Mouse (Mus musculus) midbrain, embryonic 13.5 days (tissue): ENCODE data around the gene Epha10. TPM values are rescaled to one million over a fixed set of nuclear protein-coding genes. Genes with fewer than 3 reads are reported as not detected.
A peak's percentile ranks its signal among the peaks of the same experiment; 100 is the strongest.

ENCODE experiments used
- ATAC-seq: fragments of 200-750 bp; cut with Nextera tagmentation; 2 replicates; pipeline ENCODE4 v1.8.0; 2017; ENCODE audit warnings: mild to moderate bottlenecking, moderate TSS enrichment, moderate library complexity
- H3K27ac ChIP-seq: fragments of 300-500 bp; sonication (generic); 2 replicates; pipeline ENCODE4 v1.5.1; 2015; ENCODE audit warnings: inconsistent platforms, mild to moderate bottlenecking, moderate library complexity
- H3K27me3 ChIP-seq: fragments of 300-500 bp; sonication (generic); 2 replicates; pipeline ENCODE4 v1.6.1; 2015; ENCODE audit warnings: mild to moderate bottlenecking, inconsistent platforms
- H3K36me3 ChIP-seq: fragments of 300-500 bp; sonication (generic); 2 replicates; pipeline ENCODE4 v1.6.1; 2015; ENCODE audit warnings: mild to moderate bottlenecking, inconsistent platforms
- H3K4me1 ChIP-seq: fragments of 300-500 bp; sonication (generic); replicated peaks from 2 replicates; pipeline ENCODE4 v1.6.1; 2015; ENCODE audit warnings: inconsistent platforms
- H3K4me2 ChIP-seq: fragments of 300-500 bp; sonication (generic); replicated peaks from 2 replicates; pipeline ENCODE4 v1.6.1; 2015; ENCODE audit warnings: moderate library complexity, mild to moderate bottlenecking, inconsistent platforms
- H3K4me3 ChIP-seq: fragments of 300-500 bp; sonication (generic); replicated peaks from 2 replicates; pipeline ENCODE4 v1.5.1; 2015; ENCODE audit warnings: mild to moderate bottlenecking, inconsistent platforms
- H3K9ac ChIP-seq: fragments of 300-500 bp; sonication (generic); replicated peaks from 2 replicates; pipeline ENCODE4 v1.6.1; 2015; ENCODE audit warnings: mild to moderate bottlenecking, inconsistent platforms
- H3K9me3 ChIP-seq: fragments of 300-500 bp; sonication (generic); 2 replicates; pipeline ENCODE4 v1.6.1; 2016; ENCODE audit warnings: mild to moderate bottlenecking, inconsistent platforms
- WGBS: fragments of 180-500 bp; shearing (Covaris S2); methylation state at CpG from one replicate; pipeline ENCODE4 v1.1.7; 2015; 5-methylcytosine and 5-hydroxymethylcytosine counted together
- polyA plus RNA-seq: library from polyadenylated mRNA; unstranded; fragments of >200 nt; fragmentation: Nextera tagmentation; extraction: Ambion mirVana; gene quantifications from 2 replicates; pipeline ENCODE4 v1.2.1, GENCODE M21; 2015

Gene Epha10
- polyA plus RNA-seq, result 10.0 and 13.4 TPM in 2 replicates

DNA sequence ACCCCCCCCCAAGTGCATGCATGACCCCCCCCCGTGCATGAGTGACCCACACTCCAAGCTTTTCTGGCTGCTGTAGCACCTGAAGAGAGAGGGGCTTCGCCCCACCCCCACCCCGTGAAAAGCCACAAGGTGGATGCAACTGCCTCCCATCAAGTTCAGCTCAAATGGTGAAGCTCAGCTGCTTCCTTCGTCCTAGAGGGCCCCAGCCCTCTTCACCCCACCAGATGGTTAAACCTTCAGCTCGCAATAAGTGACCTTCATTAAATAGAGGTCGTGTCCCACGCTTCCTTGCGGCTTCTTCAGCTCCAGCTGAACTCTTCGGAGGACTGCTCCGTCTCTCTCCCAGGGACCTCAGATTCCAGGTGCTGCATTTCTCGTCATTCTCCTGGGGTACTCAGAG lies at the start of gene Epha10:
Gene Epha10 (plus strand): TSS at position 301 of the 400 bp plus-strand sequence.
- Histone ChIP-seq H3K36me3 (no peaks in the 10 kb centered on the region), H3K4me2 (peak within 1 kb of the TSS; percentile 74), H3K27me3 (peaks cover 40% of the 10 kb centered on the region), H3K9me3 (peaks cover 6% of the 10 kb centered on the region; the same call in 1 of the 2 replicates), H3K27ac (peak within 1 kb of the TSS; percentile 73), H3K4me1 (peaks cover 39% of the 10 kb centered on the region), H3K9ac (peak within 1 kb of the TSS; percentile 64), H3K4me3 (peak within 1 kb of the TSS; percentile 54)
- 6% methylated on average over 11 of the region's 11 CpGs for WGBS
- ATAC-seq, result no peak

DNA sequence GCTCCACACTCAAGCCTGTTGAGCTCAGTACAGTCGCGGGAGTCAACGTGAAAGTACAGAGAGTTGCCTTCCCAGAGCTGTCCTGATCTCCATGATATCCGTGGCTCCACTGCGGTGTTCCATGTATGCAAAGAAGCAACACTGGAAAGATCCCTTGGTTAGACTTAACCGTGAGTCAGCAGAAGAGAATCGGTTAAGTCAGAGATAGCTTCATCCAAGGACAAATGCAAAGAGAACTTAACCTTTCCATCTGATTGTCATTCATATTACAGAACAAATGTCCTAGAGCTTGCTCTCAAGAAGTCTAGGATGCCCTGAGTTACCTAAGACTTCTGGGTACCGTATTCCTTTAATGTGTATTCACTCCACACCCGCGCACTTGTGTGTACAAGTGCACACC lies 47.9 kb upstream of the Epha10 start:
- ATAC-seq, result no peak
- peaks cover 71% of the 10 kb centered on the region for H3K36me3 ChIP-seq

DNA sequence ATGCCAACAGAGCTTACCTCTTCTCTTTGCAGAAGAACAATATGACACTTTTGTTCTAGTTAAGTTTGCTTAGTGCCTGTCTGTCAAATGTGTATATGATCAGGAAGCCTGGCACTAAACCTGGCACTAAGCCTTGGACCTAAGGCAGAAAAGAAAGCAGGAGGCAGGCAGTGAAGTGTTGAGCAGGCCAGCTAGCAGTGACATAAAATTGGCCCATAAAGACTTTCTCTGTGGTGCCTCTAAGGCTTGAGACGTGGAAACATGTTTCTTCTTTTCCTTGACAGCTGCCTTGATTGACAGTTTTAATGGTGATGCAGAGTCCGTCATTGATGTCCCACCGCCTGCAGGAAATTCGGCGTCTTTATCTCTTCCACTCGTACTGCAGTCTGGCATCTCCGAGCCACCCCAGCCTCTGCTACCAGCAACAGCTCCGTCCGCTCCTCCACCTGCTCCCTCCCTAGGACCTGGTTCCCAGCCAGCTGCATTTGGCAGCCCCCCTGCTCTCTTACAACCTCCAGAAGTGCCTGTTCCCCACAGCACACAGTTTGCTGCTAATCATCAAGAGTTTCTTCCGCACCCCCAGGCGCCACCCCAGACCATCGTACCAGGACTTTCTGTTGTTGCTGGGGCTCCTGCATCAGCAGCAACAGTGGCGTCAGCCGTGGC lies 42.5 kb upstream of the Epha10 start:
- Histone ChIP-seq H3K4me2 (no peak overlapping the region), H3K4me1 (no peaks in the 10 kb centered on the region), H3K9ac (no peak overlapping the region), H3K27ac (no peak overlapping the region), H3K9me3 (no peaks in the 10 kb centered on the region), H3K36me3 (peaks cover 84% of the 10 kb centered on the region), H3K27me3 (no peaks in the 10 kb centered on the region), H3K4me3 (no peak overlapping the region)
- ATAC-seq, result no peak
- WGBS, result 89% methylated on average over 14 of the region's 14 CpGs

More for the DNA sequence above, 47.9 kb upstream of the Epha10 start:
- 97% methylated on average over 10 of the region's 10 CpGs for WGBS
- H3K4me3 ChIP-seq, result no peak overlapping the region
- no peak overlapping the region for H3K9ac ChIP-seq
- no peaks in the 10 kb centered on the region for H3K4me1 ChIP-seq
- no peaks in the 10 kb centered on the region for H3K9me3 ChIP-seq
- H3K4me2 ChIP-seq, result no peak overlapping the region
- H3K27me3 ChIP-seq, result no peaks in the 10 kb centered on the region
- H3K27ac ChIP-seq, result no peak overlapping the region

DNA sequence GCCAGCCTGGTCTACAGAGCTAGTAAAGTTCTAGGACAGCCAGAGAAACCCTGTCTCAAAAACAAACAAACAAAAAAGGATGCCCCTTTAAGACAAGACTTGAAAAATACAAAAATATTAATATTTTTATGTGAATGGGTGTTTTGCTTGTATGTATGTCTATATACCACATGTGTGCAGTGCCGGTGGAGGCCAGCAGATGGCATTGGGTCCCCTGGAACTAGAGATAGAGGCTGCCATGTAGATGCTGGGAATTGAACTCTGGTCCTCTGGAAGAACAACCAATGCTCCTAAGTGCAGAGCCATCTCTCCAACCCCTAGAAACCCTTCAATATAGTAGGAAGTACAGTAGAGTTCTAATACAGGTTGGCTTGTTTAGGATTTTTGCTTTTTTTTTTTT lies 39.7 kb upstream of the Epha10 start:
- H3K9me3 ChIP-seq, result no peaks in the 10 kb centered on the region
- H3K4me2 ChIP-seq, result no peak overlapping the region
- no peak overlapping the region for H3K4me3 ChIP-seq
- peaks cover 84% of the 10 kb centered on the region for H3K36me3 ChIP-seq
- ATAC-seq, result no peak
- H3K27me3 ChIP-seq, result no peaks in the 10 kb centered on the region
- H3K9ac ChIP-seq, result no peak overlapping the region
- H3K27ac ChIP-seq, result no peak overlapping the region
- 88% methylated on average over 1 of the region's 1 CpGs for WGBS
- H3K4me1 ChIP-seq, result no peaks in the 10 kb centered on the region

DNA sequence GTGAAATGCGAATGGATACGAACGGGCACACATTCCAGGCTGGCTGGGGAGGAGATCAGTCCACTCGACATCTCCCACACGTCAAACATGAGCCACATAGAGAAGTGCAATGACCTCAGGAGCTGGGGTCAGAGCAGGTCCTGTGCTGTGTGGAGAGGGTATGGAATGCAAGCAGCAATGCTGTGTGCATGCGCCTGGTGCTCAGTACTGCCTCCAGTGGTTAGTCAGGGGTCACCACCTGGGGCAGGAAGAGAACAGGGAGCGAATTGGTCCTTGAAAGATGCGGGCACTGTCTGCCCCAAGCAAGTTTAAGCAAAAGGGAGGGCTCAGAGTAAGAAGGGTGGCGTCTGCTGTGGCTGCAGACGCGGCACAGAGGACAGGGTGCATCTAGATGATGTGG lies 37.2 kb upstream of the Epha10 start:
- Histone ChIP-seq H3K27ac (no peak overlapping the region), H3K4me1 (peaks cover 14% of the 10 kb centered on the region), H3K27me3 (no peaks in the 10 kb centered on the region), H3K9me3 (no peaks in the 10 kb centered on the region), H3K36me3 (peaks cover 75% of the 10 kb centered on the region), H3K9ac (no peak overlapping the region), H3K4me2 (no peak overlapping the region), H3K4me3 (no peak overlapping the region)
- 56% methylated on average over 11 of the region's 11 CpGs for WGBS
- ATAC-seq, result 0 out of 2 replicates have a peak, but pooled peaks have one; percentile 55

DNA sequence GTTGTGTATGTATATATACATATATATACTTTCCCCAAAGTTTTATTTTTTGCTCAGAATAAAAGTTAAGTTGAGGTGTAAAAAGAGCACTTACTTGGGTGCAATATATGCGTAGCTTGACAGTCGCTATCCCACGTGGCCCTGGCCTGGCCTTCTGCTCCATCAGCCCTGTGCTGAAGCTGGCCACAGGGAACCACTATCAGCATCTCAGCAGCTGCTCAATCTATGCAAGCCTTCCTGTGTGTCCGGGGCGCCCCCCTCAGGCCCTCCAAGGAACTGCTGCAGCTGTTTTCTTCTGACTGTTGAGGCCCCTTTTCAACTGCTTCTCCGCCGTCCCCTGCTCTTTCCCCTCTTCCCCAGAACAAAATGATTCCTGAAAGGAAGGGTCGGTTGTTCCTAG lies 33.1 kb upstream of the Epha10 start:
- H3K4me1 ChIP-seq, result peaks cover 38% of the 10 kb centered on the region
- ATAC-seq, result no peak
- 8% methylated on average over 8 of the region's 8 CpGs for WGBS
- H3K9me3 ChIP-seq, result no peaks in the 10 kb centered on the region
- no peak overlapping the region for H3K4me3 ChIP-seq
- H3K36me3 ChIP-seq, result peaks cover 36% of the 10 kb centered on the region
- H3K27me3 ChIP-seq, result no peaks in the 10 kb centered on the region
- peak overlapping the region; percentile 4; the same call in 1 of the 2 replicates for H3K27ac ChIP-seq
- H3K9ac ChIP-seq, result 0 out of 2 replicates have a peak overlapping the region, but pooled peaks have one; percentile 25
- 0 out of 2 replicates have a peak overlapping the region, but pooled peaks have one; percentile 4 for H3K4me2 ChIP-seq

DNA sequence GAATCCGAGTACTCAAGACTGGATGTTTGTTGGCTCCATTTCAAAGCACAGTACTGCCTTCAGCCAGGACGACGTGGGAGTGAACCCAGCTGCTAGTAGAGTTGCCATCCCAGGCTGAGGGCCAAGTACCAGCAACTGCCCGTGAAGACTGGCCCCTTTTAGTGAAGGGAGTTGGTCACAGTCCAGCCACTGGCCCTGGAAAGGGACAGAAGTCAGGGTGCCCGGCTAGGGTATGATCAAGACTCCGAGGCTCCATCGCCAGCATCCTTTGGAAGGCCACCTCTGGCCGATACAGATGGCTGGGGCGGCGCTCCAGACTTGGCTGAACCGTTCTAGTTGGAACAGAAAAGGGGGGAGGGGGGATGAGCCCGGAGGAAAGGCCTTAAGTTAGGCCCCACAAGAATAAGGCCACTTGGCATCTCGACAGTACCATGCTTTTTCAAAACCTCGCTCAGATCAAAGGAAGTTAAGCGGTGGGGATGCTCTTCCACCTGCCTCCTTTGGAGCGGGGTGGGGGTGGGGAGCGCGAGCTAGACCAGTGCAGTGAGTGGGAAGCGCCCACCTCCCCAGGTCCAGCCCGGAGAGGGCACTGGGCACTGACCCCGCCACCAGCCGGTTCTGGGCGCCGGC lies 31.0 kb upstream of the Epha10 start:
- Histone ChIP-seq H3K36me3 (peaks cover 36% of the 10 kb centered on the region), H3K4me2 (peak overlapping the region; percentile 79), H3K27me3 (no peaks in the 10 kb centered on the region), H3K27ac (peak overlapping the region; percentile 97), H3K9ac (peak overlapping the region; percentile 94), H3K4me3 (peak overlapping the region; percentile 100), H3K9me3 (no peaks in the 10 kb centered on the region), H3K4me1 (peaks cover 47% of the 10 kb centered on the region)
- 1% methylated on average over 23 of the region's 24 CpGs for WGBS
- peak; percentile 72 for ATAC-seq

DNA sequence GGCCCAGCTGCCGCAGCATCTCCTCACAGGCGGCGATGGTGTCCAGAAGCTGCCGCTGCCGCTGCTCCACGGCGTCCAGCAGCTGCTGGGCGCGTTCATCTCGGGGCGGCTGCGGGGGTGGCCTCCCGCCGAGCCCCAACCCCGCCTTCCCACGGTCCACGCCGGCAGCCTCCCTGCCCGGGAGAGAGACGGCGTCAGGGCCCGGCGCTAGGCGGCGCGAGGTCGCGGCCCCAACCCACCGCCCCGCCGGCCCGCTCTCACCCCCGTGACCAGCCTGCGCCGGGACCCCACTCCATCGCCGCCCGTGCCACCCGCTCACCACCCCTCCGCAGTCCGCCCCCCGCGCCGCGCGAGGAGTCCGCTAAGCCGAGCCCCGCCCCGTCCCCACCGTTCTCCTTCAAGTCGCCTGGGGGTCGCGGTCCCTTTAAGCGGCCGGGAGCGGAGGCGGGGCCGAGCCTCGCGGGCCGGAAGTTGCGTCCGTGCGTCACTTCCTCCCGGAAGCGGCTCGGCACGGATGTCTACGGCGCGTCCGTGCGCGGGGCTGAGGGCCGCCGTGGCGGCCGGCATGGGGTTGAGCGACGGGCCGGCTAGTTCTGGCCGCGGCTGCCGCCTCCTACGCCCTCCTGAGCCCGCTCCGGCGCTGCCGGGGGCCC lies 30.3 kb upstream of the Epha10 start, which contains the start of gene Yrdc:
Gene Yrdc (plus strand): TSS at position 419 of the 653 bp plus-strand sequence.
- peak; percentile 95 for ATAC-seq
- peaks cover 33% of the 10 kb centered on the region for H3K36me3 ChIP-seq
- H3K9me3 ChIP-seq, result no peaks in the 10 kb centered on the region
- peak within 1 kb of the TSS; percentile 94 for H3K9ac ChIP-seq
- WGBS, result under 1% methylated on average over 86 of the region's 90 CpGs
- peaks cover 47% of the 10 kb centered on the region for H3K4me1 ChIP-seq
- peak within 1 kb of the TSS; percentile 97 for H3K27ac ChIP-seq
- H3K4me2 ChIP-seq, result peak within 1 kb of the TSS; percentile 96
- peak within 1 kb of the TSS; percentile 100 for H3K4me3 ChIP-seq
- H3K27me3 ChIP-seq, result no peaks in the 10 kb centered on the region

DNA sequence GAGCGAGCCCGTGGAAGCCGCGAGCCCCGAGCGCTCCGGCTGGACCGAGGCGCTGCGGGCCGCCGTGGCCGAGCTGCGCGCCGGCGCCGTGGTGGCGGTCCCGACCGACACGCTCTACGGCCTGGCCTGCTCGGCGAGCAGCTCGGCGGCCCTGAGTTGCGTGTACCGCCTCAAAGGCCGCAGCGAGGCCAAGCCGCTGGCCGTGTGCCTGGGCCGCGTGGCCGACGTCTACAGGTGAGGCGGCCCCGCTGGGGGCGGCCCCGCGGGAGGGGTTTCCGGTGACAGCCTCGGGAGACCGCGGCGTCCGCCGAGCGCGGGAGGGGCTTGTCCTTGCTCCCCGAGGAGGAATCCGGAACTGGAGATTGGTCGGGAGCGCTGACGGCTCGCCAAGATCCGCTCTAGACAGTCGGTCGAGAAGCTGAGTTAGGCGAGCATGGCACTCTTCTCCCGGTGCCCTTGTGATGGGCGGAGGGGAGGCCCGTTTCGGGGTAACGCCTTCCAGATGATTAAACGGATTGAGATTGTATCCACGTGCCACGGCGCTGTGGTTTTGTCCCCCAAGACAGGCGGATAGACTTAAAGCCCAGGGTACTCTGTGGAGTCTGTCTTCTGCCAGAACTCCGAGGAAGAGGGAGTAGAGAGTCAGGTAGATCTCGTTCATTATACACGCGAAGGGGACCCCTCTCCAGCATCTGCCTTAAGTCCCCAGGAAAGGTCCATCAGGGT lies 29.6 kb upstream of the Epha10 start, which contains the start of gene 1110065P20Rik:
Gene 1110065P20Rik (minus strand): TSS at position 264 of the 726 bp plus-strand sequence.
- peak within 1 kb of the TSS; percentile 97 for H3K27ac ChIP-seq
- H3K27me3 ChIP-seq, result no peaks in the 10 kb centered on the region
- H3K9ac ChIP-seq, result peak within 1 kb of the TSS; percentile 94
- under 1% methylated on average over 62 of the region's 75 CpGs for WGBS
- H3K4me3 ChIP-seq, result peak within 1 kb of the TSS; percentile 100
- peak; percentile 7 for ATAC-seq
- peaks cover 47% of the 10 kb centered on the region for H3K4me1 ChIP-seq
- H3K4me2 ChIP-seq, result peak within 1 kb of the TSS; percentile 96
- peaks cover 35% of the 10 kb centered on the region for H3K36me3 ChIP-seq
- no peaks in the 10 kb centered on the region for H3K9me3 ChIP-seq

DNA sequence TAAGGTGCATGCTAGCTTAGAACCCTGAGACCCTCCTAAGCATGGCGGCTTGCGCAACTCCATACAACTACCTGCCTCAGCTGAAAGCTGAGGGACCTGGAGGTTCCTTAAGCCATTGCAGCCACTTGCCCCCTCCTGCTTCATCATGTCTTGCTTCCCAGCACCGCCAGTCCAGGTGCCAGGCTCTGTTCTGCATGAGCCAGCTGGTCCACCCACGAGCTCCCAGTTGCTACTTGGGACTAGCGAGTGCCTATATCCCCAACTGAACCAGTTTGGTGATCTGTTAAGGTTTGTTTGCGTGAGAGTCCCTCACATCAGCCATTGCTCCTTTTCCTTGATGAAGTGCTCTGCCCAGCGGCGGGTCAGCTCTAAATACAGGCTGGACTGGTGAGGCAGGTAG lies 24.4 kb upstream of the Epha10 start:
- Histone ChIP-seq H3K27ac (no peak overlapping the region), H3K4me2 (no peak overlapping the region), H3K4me3 (no peak overlapping the region), H3K9me3 (no peaks in the 10 kb centered on the region), H3K27me3 (no peaks in the 10 kb centered on the region), H3K36me3 (peaks cover 60% of the 10 kb centered on the region), H3K9ac (no peak overlapping the region), H3K4me1 (peaks cover 40% of the 10 kb centered on the region)
- 97% methylated on average over 8 of the region's 8 CpGs for WGBS
- ATAC-seq, result no peak

DNA sequence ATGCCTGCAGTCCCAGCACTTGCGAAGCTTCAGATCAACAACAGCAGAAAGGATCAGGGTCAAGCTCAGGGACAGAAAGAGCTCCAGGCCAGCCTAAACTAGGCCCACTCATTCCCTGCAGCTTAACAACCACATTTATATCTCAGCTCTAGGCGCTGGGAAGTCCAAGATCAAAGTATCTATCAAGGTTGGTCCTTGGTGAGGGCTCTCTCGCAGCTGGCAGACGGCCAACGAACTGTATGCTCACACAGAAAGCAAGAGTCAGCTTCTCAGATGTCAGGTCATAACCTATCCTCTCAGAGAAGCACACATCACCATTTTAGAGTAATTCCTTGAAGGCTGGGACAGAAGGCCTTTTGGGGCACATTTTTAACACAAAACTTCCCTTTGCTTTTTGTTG lies 22.3 kb upstream of the Epha10 start:
- Histone ChIP-seq H3K9ac (no peak overlapping the region), H3K27ac (no peak overlapping the region), H3K4me2 (no peak overlapping the region), H3K36me3 (peaks cover 56% of the 10 kb centered on the region), H3K4me3 (no peak overlapping the region), H3K4me1 (peaks cover 33% of the 10 kb centered on the region), H3K27me3 (no peaks in the 10 kb centered on the region), H3K9me3 (no peaks in the 10 kb centered on the region)
- ATAC-seq, result no peak
- 90% methylated on average over 5 of the region's 5 CpGs for WGBS
